Mouse (Mus musculus) gonadal fat pad, adult 2 months (tissue): Measurements from ENCODE around the gene Eif4a1. TPM values are rescaled to one million over a fixed set of nuclear protein-coding genes. Genes with fewer than 3 reads are reported as not detected.
"Not testable (repeated sequence)": the region's sequence is repeated elsewhere in the genome, so short reads cannot be mapped to it uniquely, and the experiment has no call there.

ENCODE experiments used
- DNase-seq: peaks from one replicate; pipeline ENCODE4 v3.0.0-alpha.2; 2012; ENCODE audit warnings: low read depth
- polyA plus RNA-seq: library from polyadenylated mRNA; depleted of rRNA; stranded (reverse); fragments of >200 nt; gene quantifications from 2 replicates; pipeline ENCODE4 v1.2.3, GENCODE M21; 2012; rRNA removed

Gene Eif4a1
- 311 and 352 TPM in 2 replicates for polyA plus RNA-seq

DNA sequence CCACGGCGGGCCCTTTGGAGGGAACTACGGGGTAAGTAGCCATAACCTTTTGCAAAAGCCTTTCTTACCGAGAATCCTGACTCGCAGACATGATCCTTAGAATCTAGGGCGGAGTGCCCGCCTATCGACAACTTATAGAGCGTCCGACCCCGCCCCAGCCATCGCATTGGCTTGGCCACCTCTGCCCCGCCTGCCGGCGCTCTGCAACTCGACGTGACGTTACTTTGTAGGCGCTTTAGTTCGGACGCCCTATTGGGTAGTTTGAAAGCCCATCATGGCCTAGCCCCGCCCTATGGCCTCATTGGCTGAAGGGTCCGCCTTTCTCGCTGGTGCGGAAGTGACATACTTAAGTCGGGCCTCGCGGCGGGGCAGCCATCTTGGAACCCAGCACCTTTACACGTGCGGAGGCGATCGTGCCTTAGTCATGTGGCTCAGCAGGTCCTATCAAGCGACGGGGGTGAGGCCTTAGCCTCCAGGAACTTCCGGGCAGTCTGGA, at the start of gene Eif4a1:
Gene Eif4a1 (minus strand): TSS at position 213 of the 496 bp plus-strand sequence.
- no peak for DNase-seq

- DNase-seq, result peak; percentile 45
Measured at GRCm38 (mm10) chr11:69720852-69721251, 48.6 kb upstream of the Eif4a1 start.

DNA sequence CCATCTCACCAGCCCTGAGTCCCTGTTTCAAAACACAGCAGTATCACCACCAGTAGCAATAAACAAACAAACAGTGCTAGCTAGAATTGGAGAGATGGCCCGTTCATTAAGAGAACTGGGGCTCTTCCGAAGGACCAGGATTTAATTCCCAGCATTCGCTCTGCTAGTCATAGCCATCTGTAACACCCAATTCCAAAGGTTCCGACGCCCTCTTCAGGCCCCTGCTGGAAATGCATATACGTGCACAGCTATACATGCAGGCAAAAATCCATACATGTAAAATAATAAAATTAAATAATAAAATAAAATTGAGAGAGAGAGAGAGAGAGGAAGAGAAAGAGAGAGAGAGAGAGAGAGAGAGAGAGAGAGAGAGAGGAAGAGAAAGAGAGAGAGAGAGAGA, 47.2 kb upstream of the Eif4a1 start:
- no peak for DNase-seq

DNA sequence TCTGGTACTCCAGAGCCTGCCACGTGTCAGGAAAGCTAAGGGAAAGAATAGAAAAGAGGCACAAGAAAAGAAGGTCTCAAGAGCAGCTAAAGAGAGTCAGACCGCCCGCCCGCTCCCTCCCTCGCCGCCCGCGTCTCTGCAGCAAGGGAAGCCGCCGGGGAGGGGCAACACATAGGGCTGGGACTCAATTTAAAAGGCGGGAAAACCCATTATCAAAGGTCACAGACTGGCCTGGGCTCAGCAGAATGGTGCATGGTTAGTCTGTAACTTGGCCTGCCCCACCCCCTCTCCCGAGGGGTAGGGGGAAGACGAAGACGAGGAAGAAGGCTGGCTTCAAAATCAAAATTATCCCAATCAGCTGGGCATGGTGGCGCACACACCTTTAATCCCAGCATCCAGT, 46.4 kb upstream of the Eif4a1 start:
- no peak for DNase-seq

DNA sequence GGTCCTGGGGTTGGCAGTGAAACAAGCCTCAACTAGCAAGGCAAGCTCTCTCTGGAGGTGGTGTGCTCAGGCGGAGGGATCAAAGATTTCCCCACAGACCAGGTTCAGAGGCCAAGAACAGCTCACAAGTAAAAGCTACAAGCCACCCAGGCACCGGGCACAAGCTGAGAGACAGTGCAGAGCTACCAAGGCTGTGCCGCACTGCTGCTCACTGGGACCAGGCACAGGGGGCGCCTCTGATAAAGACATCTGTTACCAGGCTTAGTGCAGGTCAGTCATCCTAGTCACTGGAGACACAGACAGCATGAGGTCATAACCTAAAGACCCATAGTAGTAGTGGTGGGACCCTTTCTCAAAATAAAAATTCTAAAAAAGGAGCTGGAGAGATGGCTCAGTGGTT, 44.7 kb upstream of the Eif4a1 start:
- DNase-seq, result no peak

DNA sequence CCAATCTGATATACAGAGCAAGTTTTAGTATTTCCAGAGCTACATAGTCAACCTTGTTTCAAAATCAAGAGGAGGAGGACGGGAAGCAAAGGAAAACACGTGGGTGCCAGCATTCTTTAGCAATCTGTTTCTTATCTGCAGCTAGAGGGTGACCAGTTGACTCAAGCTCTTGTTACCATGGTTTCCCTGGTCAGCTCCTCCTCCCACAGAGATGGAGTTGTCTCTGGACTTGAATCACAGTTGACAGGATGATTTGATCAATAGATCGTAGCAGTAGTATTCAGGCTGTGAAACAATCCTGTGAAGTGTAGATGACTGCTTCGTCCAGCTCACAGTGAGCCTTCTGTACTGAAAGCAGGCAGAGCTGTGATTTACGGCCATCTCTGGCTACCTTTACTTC, 43.7 kb upstream of the Eif4a1 start:
- DNase-seq, result peak; percentile 75

- no peak for DNase-seq
Measured at GRCm38 (mm10) chr11:69715482-69715881, 43.3 kb upstream of the Eif4a1 start.

- DNase-seq, result no peak
Measured at GRCm38 (mm10) chr11:69714636-69715329, 42.6 kb upstream of the Eif4a1 start.

DNA sequence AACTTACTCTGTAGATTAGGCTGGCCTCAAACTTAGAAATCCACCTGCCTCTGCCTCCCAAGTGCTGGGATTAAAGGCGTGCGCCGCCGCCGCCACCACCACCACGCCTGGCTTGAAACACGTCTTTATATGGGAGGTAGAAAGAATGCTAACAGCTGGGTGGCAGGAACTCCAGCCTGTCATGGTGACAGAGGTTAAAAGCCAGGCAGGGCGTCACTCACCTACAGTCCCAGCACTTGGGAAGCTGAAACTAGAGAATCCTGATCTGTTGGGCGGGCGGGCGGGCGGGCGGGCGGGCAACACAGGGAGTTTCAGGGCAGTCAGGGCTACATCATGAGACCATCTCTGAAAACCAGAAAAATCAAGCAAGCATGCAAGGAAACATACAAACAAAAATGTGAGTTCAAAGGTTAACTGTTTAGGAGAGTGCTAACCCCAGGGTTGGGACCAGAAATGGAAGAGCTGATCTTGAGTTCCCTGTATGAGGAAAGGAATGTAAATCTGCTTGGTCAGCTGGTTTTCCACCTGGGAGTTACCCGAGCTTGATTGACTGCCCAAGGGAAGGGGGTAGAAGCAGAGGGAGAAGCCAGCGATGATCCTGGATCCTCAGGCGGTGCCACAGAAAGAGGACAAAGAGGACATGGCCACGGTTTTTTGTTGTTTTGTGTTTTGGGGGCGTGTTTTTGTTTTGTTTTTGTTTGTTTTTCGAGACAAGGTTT, 40.9 kb upstream of the Eif4a1 start:
- DNase-seq, result no peak

- no peak for DNase-seq
Measured at GRCm38 (mm10) chr11:69711082-69711481, 38.9 kb upstream of the Eif4a1 start.

GRCm38 (mm10) chr11:69710470-69710869, 38.2 kb upstream of the Eif4a1 start:
- no peak for DNase-seq

DNA sequence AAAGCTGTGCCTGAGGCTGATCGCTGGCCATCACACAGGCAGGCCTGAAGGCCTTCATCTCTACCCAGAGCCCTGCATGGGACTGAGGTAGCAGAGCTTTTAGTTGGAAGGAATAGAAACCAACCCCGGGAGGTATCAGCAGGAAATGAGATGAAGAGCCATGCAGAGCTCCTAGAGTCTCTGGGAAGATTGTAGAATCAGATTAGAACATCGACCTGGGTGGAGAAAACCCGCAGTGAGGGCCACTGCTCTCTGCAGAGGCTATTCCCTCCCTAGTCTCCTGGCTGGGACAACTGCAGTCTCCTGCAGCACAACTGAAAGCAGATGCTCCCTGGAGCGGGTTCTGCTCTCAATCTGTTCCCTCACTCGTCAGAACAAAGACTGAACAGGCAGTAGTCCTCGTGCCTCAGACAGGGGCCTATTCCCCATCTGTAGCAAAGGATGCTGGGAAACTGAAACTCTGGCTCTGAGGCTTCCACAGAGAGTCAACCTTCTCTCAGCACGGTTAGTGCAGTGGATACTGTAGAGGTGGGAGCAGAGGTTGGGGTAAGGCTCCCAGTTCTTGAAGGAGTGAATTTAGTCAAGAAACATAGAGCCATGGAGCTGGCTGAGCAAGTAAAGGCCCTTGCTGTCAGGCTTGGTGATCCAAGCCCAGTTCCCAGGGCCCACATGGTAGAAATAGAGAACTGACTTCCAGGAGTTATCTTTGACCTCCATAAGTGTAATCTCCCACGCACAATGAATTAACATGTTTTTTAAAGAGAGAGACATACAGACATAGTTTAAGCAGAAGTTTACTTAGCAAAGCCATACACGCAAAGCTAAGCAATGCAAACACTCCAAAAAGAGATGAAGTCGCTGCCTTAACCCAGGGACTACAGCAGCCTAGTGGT, 37.6 kb upstream of the Eif4a1 start:
- DNase-seq, result no peak

DNA sequence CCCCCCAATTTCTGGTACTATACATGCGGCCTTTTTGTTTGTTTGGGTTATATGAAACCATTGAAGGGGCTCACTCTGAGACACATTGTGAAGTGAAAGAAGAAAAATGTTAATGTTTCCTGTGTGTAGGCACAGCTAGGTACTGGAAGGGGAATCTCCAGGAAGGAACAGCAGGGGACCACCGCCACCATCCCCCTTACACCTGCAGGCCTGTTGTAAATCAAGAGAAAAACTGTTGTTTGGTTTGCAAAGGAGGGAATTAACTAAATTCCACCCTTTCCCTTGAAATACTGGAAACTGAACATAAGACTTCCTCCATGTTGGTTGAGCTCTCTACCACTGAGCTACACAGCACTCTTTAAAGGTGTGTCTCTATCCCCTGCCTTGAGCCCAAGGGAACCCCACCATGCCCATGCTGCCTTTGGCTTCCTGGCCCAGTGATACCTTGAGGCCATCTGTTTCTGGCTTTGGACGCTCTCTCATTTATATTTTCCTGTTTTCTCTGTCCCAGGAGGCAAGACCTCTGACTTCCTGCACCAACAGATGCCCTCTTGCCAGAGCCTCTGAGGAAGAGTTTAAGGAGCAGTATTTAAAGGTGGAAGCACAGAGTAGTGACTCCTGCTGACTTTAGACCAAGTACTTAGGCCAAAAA, 36.5 kb upstream of the Eif4a1 start:
- no peak for DNase-seq

DNA sequence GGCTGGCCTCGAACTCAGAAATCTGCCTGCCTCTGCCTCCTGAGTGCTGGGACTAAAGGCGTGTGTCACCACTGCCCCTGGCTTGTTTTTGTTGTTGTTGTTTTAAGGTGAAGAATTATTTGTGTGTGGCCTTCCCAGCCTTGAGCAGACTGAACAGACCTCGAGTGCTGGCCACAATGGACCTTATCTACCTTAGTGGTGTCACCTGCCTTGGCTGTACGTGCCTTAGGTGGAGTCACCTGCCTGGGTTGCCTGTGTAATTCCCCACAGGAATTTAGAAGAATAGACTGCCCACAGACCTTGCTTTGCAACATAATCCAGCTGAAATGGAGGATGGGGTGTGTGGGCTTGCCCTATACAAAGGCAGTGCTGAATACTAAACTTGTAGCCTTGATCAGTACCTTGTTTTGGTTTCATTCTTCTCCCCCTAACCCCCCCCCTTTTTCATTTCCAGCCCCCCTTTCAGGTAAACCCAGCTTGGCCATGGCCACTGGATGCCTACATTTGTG, 35.7 kb upstream of the Eif4a1 start:
- no peak for DNase-seq

GRCm38 (mm10) chr11:69707480-69707847, 35.2 kb upstream of the Eif4a1 start:
- DNase-seq, result no peak

- DNase-seq, result no peak
Measured at GRCm38 (mm10) chr11:69706775-69707479, 34.7 kb upstream of the Eif4a1 start.

GRCm38 (mm10) chr11:69704613-69705010, 32.4 kb upstream of the Eif4a1 start:
- no peak for DNase-seq

GRCm38 (mm10) chr11:69703814-69704612, 31.8 kb upstream of the Eif4a1 start:
- DNase-seq, result no peak

GRCm38 (mm10) chr11:69703381-69703780, 31.2 kb upstream of the Eif4a1 start:
- DNase-seq, result not testable (repeated sequence)

GRCm38 (mm10) chr11:69702886-69703285, 30.7 kb upstream of the Eif4a1 start:
- not testable (repeated sequence) for DNase-seq
